Mouse (Mus musculus): Measurements from ENCODE around the gene Tbc1d10c. TPM values are rescaled to one million over a fixed set of nuclear protein-coding genes. Genes with fewer than 3 reads are reported as not detected.
A peak's percentile ranks its signal among the peaks of the same experiment; 100 is the strongest.

The Tbc1d10c gene
- polyA plus RNA-seq, 1 experiment: 266 TPM

DNA sequence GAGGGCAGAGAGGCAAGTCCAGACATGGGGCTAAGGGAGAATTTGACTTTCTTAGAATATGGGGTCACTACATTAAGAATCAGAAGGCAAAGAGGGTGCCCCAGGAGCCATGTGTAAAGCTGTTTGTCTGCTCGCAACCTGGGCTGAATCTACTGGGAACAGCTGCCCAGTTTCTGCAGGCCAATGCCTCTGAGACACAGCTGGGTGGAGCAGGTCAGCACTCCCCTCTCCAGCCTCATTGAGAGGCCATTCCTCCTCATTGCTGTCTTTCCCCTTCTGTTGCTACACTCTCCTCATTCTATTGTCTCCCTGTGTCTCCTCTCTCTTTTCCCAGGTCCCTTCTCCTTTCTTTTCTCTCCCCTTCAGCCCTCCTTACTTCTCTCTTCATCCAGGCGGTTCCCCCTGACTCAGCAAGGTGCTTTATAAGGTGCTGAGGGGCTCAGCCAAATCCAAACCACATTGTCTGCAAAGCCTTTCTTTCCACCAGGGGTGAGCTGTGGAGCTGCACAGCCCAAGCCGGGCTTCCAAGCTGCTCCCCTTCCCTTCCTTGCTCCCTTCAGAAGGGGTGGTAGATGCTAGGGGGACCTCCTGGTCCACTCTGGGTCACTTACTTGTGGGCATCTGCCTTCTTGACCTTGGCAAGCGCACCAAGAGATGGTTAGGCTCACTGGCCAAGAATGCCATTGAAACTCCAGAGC is 21.0 kb upstream of the Tbc1d10c start:
- no peaks in the 10 kb centered on the region for H3K27me3 ChIP-seq (ENCODE audit: control insufficient read depth, insufficient read depth, low read length)
- TF ChIP-seq POLR2A (IDR thresholded peaks at IDR 0.05; ENCODE audit: low read depth, low read length) (no peak), CTCF (IDR thresholded peaks at IDR 0.05; ENCODE audit: extremely low read depth, insufficient read depth, insufficient read length, insufficient replicate concordance) (no peak)
- WGBS: 85% methylated on average over 4 of the region's 4 CpGs

DNA sequence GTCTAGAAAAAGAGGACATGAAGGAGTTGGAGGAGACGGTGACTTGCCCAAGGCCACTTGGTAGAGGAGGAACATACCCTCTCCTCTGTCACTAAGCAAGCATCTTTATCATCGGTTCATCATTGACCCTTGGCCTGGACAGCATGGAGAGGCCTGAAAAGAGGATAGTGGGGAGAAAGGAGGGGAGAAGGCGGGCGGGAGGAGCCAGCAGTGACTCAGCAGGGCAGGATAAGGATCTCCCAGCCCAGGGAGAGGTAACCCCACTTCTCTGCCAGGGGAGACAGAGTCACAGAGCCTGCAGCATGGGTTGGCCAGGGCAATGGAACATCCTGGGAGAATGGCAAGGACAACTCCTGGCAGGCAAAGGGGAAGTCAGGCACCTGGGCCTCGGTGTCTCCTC is 17.5 kb upstream of the Tbc1d10c start:
- Histone ChIP-seq H3K36me3 (ENCODE audit: control insufficient read depth, insufficient read depth, low read length) (no peaks in the 10 kb centered on the region), H3K4me1 (ENCODE audit: control insufficient read depth, insufficient read depth, insufficient read length) (peaks cover 23% of the 10 kb centered on the region), H3K27me3 (ENCODE audit: control insufficient read depth, insufficient read depth, low read length) (no peaks in the 10 kb centered on the region), H3K27ac (ENCODE audit: insufficient read depth, low read length) (0 out of 2 replicates have a peak overlapping the region, but pooled peaks have one; percentile 4), H3K4me3 (ENCODE audit: extremely low read depth, insufficient read depth, insufficient read length) (no peak overlapping the region)
- no peak for DNase-seq (ENCODE audit: low read depth in 1 of 2, low spot score in 2 of 2)
- WGBS: 81% methylated on average over 5 of the region's 5 CpGs
- no peak for TF ChIP-seq CTCF (IDR thresholded peaks at IDR 0.05; ENCODE audit: extremely low read depth, insufficient read depth, insufficient read length, insufficient replicate concordance)
- TF ChIP-seq POLR2A (IDR thresholded peaks at IDR 0.05; ENCODE audit: low read depth, low read length): no peak

More for the DNA sequence above, 21.0 kb upstream of the Tbc1d10c start:
- DNase-seq (ENCODE audit: low read depth in 1 of 2, low spot score in 2 of 2): no peak
- Histone ChIP-seq H3K27ac (ENCODE audit: insufficient read depth, low read length) (no peak overlapping the region), H3K36me3 (ENCODE audit: control insufficient read depth, insufficient read depth, low read length) (peaks cover 2% of the 10 kb centered on the region; the same call in 1 of the 2 replicates), H3K4me1 (ENCODE audit: control insufficient read depth, insufficient read depth, insufficient read length) (peaks cover 32% of the 10 kb centered on the region), H3K4me3 (ENCODE audit: extremely low read depth, insufficient read depth, insufficient read length) (no peak overlapping the region)

DNA sequence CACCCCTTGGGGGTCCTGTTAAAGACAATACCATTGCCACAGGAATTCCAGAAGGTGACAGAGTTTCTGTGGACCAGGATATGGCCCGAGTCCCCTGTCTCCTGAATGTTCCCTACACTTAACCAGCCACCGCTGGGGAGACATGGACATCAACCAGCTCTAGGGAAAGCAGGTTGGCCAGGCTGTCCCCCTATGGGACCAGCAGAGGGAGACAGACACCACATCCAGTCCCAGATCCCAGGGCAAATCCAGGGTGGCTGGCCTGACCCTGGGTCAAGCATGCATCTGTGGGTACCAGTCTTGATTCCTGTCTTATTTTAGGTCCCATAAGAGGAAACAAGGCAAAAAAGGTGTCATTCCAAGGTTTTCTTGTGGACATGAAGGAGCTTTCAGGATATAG is 15.9 kb upstream of the Tbc1d10c start:
- Histone ChIP-seq H3K27ac (ENCODE audit: insufficient read depth, low read length) (no peak overlapping the region), H3K4me3 (ENCODE audit: extremely low read depth, insufficient read depth, insufficient read length) (no peak overlapping the region), H3K4me1 (ENCODE audit: control insufficient read depth, insufficient read depth, insufficient read length) (peaks cover 25% of the 10 kb centered on the region), H3K36me3 (ENCODE audit: control insufficient read depth, insufficient read depth, low read length) (no peaks in the 10 kb centered on the region), H3K27me3 (ENCODE audit: control insufficient read depth, insufficient read depth, low read length) (no peaks in the 10 kb centered on the region)
- 7% methylated on average over 2 of the region's 2 CpGs for WGBS
- peak in 1 of 2 experiments; percentile 62 for DNase-seq (ENCODE audit: low read depth in 1 of 2, low spot score in 2 of 2)
- TF ChIP-seq POLR2A (IDR thresholded peaks at IDR 0.05; ENCODE audit: low read depth, low read length) (no peak), CTCF (IDR thresholded peaks at IDR 0.05; ENCODE audit: extremely low read depth, insufficient read depth, insufficient read length, insufficient replicate concordance) (peak; percentile 97)

DNA sequence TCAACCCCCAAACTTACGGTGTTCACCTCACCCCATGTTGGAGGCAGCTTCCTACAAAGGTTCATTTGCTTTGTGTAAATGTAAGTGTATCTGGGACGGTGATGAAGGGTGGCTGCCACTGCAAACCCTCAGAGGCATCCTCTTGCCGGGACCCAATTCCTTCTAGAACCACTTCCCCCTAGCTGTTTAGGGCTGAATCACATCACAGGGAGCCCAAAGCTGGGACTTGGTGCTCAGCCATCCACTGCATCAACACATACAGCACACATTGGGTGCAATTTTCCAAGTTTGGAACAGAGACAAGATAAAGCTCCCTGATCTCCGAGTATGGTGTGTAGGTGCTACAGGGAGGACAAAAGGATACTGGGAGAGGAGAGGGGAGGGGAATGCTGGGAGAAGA is 13.8 kb upstream of the Tbc1d10c start:
- WGBS: 55% methylated on average over 4 of the region's 4 CpGs
- Histone ChIP-seq H3K27ac (ENCODE audit: insufficient read depth, low read length) (peak overlapping the region; percentile 88), H3K36me3 (ENCODE audit: control insufficient read depth, insufficient read depth, low read length) (no peaks in the 10 kb centered on the region; the same call in 1 of the 2 replicates), H3K4me1 (ENCODE audit: control insufficient read depth, insufficient read depth, insufficient read length) (peaks cover 38% of the 10 kb centered on the region), H3K4me3 (ENCODE audit: extremely low read depth, insufficient read depth, insufficient read length) (peak overlapping the region; percentile 27; the same call in 1 of the 2 replicates), H3K27me3 (ENCODE audit: control insufficient read depth, insufficient read depth, low read length) (no peaks in the 10 kb centered on the region)
- DNase-seq (ENCODE audit: low read depth in 1 of 2, low spot score in 2 of 2): no peak
- TF ChIP-seq CTCF (IDR thresholded peaks at IDR 0.05; ENCODE audit: extremely low read depth, insufficient read depth, insufficient read length, insufficient replicate concordance) (no peak), POLR2A (IDR thresholded peaks at IDR 0.05; ENCODE audit: low read depth, low read length) (no peak)

DNA sequence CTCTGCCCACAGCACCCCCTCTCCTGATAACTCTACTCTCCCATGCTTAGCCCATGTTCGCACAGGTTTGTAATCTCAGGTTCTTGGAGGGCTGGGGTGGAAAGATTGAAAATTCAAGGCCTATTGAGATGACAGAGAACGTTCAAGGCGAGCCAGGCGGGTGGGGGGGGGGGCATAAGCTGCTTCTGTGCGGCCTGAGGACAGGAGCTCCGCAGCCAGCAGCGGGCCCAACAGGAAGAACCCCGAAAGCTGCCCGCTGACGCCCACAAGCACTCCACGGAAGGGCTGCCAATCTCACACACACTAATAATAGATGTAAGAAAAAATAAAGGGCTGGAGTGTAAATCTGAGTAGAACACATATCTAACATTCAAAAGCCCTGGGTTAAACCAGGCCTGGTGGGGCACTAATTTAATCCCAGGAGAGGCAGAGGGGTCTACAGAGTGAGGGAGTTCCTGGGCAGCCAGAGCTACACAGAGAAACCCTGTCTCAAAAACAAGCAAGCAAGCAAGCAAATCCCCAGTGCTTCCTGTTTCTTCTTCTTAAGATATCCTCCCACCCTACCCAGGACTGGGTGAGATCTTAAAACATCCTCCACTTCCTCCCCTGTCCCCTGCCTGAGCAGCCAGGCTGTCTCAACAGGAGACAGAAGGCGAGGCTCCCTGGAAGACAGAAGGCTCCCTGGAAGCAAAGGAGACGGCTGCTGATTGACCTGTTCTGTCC is 12.7 kb upstream of the Tbc1d10c start:
- Histone ChIP-seq H3K36me3 (ENCODE audit: control insufficient read depth, insufficient read depth, low read length) (no peaks in the 10 kb centered on the region; the same call in 1 of the 2 replicates), H3K4me1 (ENCODE audit: control insufficient read depth, insufficient read depth, insufficient read length) (peaks cover 35% of the 10 kb centered on the region), H3K27me3 (ENCODE audit: control insufficient read depth, insufficient read depth, low read length) (no peaks in the 10 kb centered on the region), H3K27ac (ENCODE audit: insufficient read depth, low read length) (peak overlapping the region; percentile 88), H3K4me3 (ENCODE audit: extremely low read depth, insufficient read depth, insufficient read length) (peak overlapping the region; percentile 27; the same call in 1 of the 2 replicates)
- 7% methylated on average over 13 of the region's 13 CpGs for WGBS
- DNase-seq (ENCODE audit: low read depth in 1 of 2, low spot score in 2 of 2): peak in 1 of 2 experiments; percentile 61
- peak; percentile 65 for TF ChIP-seq POLR2A (IDR thresholded peaks at IDR 0.05; ENCODE audit: low read depth, low read length)
- no peak for TF ChIP-seq CTCF (IDR thresholded peaks at IDR 0.05; ENCODE audit: extremely low read depth, insufficient read depth, insufficient read length, insufficient replicate concordance)

DNA sequence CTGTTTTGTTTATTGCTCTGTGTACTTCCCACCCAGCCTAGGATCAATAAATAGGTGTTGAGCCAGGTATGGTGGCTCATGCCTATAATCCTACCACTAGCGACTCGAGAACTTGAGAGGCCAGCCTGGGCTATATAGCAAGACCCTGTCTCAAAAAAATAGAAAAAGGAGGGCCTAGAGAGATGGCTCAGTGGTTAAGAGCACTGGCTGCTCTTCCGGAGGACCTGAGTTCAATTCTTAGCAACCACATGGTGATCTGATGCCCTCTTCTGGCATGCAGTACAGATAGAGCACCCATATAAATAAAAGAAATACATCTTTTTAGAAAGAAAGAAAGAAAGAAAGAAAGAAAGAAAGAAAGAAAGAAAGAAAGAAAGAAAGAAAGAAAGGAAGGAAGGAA is 12.1 kb upstream of the Tbc1d10c start:
- Histone ChIP-seq H3K36me3 (ENCODE audit: control insufficient read depth, insufficient read depth, low read length) (peaks cover under 1% of the 10 kb centered on the region; the same call in 1 of the 2 replicates), H3K4me3 (ENCODE audit: extremely low read depth, insufficient read depth, insufficient read length) (no peak overlapping the region), H3K27ac (ENCODE audit: insufficient read depth, low read length) (peak overlapping the region; percentile 88), H3K27me3 (ENCODE audit: control insufficient read depth, insufficient read depth, low read length) (no peaks in the 10 kb centered on the region), H3K4me1 (ENCODE audit: control insufficient read depth, insufficient read depth, insufficient read length) (peaks cover 33% of the 10 kb centered on the region)
- TF ChIP-seq POLR2A (IDR thresholded peaks at IDR 0.05; ENCODE audit: low read depth, low read length): no peak
- no peak for TF ChIP-seq CTCF (IDR thresholded peaks at IDR 0.05; ENCODE audit: extremely low read depth, insufficient read depth, insufficient read length, insufficient replicate concordance)
- DNase-seq (ENCODE audit: low read depth in 1 of 2, low spot score in 2 of 2): no peak
- WGBS: 23% methylated on average over 3 of the region's 3 CpGs
